Comparison of ENCODE assay signal across 21 mouse cellular contexts in the genomic region with DNA sequence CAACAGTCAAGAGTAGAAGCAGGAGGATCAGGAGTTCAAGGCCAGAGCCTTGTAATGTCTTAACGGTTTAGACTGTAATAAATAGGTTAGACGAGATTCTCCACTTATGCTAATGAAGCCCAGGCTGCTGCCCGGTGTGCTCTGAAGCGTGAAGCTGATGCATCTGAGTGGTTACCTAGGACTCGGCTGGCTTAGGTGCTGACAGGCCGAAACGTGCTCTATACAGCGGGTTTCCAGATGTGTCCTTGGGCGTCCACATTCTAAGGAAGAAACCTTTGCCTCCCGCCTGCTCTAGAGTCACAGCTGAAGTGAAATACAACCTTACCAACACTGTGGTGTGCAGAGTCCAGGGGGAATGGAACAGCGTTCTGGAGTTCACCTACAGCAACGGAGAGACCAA. TPM values are rescaled to one million over a fixed set of nuclear protein-coding genes. Genes with fewer than 3 reads are reported as not detected.
DNase-seq lines count a peak whose midpoint lies in the region; ATAC-seq and TF ChIP-seq lines count a peak whose summit lies in the region.
"Had no signal": no experiment of that assay in that cellular context is flagged by ENCODE, and none has a peak within 500 bp of the region (broad histone marks: within the 10 kb centered on the region; RNA-seq: fewer than 3 reads in every experiment).

No protein-coding gene starts in this region.

- TF ChIP-seq CTCF in hindbrain, postnatal 0 days (IDR thresholded peaks at IDR 0.05; ENCODE audit: low read depth), result no peak

- no peak overlapping the region for H3K9ac ChIP-seq in hindbrain, postnatal 0 days (replicated peaks; ENCODE audit: low read length)
- H3K9ac ChIP-seq in kidney, embryonic 15.5 days, result no peak overlapping the region
- H3K9ac ChIP-seq: heart, embryonic 12.5 days; hindbrain, embryonic 14.5 days; intestine, embryonic 15.5 days; limb, embryonic 12.5 days; liver, embryonic 13.5 days; lung, embryonic 14.5 days had no signal

- peaks cover 18% of the 10 kb centered on the region; the same call in 1 of the 2 replicates for H3K36me3 ChIP-seq in hindbrain, postnatal 0 days (ENCODE audit: insufficient read depth, low read length)
- peaks cover 91% of the 10 kb centered on the region for H3K36me3 ChIP-seq in hindbrain, embryonic 10.5 days
- H3K36me3 ChIP-seq in kidney, embryonic 15.5 days, result peaks cover 69% of the 10 kb centered on the region

- H3K4me3 ChIP-seq in hindbrain, postnatal 0 days (ENCODE audit: low read length), result no peak overlapping the region
- no peak overlapping the region for H3K4me3 ChIP-seq in hindbrain, embryonic 10.5 days
- no peak overlapping the region for H3K4me3 ChIP-seq in kidney, embryonic 15.5 days (replicated peaks)
- H3K4me3 ChIP-seq: heart, embryonic 12.5 days; intestine, embryonic 15.5 days; limb, embryonic 12.5 days; liver, embryonic 13.5 days had no signal

- no peak overlapping the region for H3K4me2 ChIP-seq in hindbrain, postnatal 0 days (ENCODE audit: low read depth, low read length)
- H3K4me2 ChIP-seq in kidney, embryonic 15.5 days, result no peak overlapping the region
- H3K4me2 ChIP-seq: heart, embryonic 12.5 days; hindbrain, embryonic 14.5 days; intestine, embryonic 15.5 days; limb, embryonic 12.5 days; liver, embryonic 13.5 days; lung, embryonic 14.5 days had no signal

- intact Hi-C loops in left cerebral cortex, postnatal 4 days (cut with DNase I), result no loop called here

- DNase-seq in hindbrain, postnatal 0 days (ENCODE audit: low spot score), result no peak
- DNase-seq in hindbrain, embryonic 10.5 days (ENCODE audit: low spot score), result no peak
- DNase-seq in kidney, adult 11 months, result peak; percentile 37
- peak; percentile 31 to 60 for DNase-seq in kidney, postnatal 4 days
- DNase-seq in left cerebral cortex, postnatal 4 days, result no peak
- DNase-seq in gastrocnemius, adult 18-20 months (ENCODE audit: low spot score), result no peak
- DNase-seq: cerebellum, adult 2 months; liver, embryonic 13.5 days; lung, embryonic 14.5 days; lung, postnatal 36 days; right cerebral cortex, postnatal 14 days; spleen, adult 18-20 months; thymus, postnatal 14 days had no signal

- ATAC-seq in hindbrain, postnatal 0 days, result peak; percentile 29; the same call in 1 of the 2 replicates
- ATAC-seq in kidney, embryonic 15.5 days (replicated peaks; ENCODE audit: low FRiP score), result peak; percentile 82
- ATAC-seq in frontal cortex, adult (ENCODE audit: low TSS enrichment), result no peak
- ATAC-seq: forebrain, embryonic 14.5 days; intestine, embryonic 15.5 days had no signal

- H3K4me1 ChIP-seq in hindbrain, postnatal 0 days (ENCODE audit: insufficient read depth, low read length), result no peaks in the 10 kb centered on the region
- no peaks in the 10 kb centered on the region; the same call in 1 of the 2 replicates for H3K4me1 ChIP-seq in hindbrain, embryonic 10.5 days (replicated peaks)
- peaks cover 15% of the 10 kb centered on the region for H3K4me1 ChIP-seq in kidney, embryonic 15.5 days
- H3K4me1 ChIP-seq: heart, embryonic 12.5 days; intestine, embryonic 15.5 days; liver, embryonic 13.5 days had no signal

- no peak overlapping the region; the same call in 1 of the 2 replicates for H3K27ac ChIP-seq in hindbrain, postnatal 0 days
- no peak overlapping the region for H3K27ac ChIP-seq in hindbrain, embryonic 10.5 days
- peak overlapping the region; percentile 41; the same call in 1 of the 2 replicates for H3K27ac ChIP-seq in kidney, embryonic 15.5 days
- H3K27ac ChIP-seq: hindbrain, embryonic 14.5 days; intestine, embryonic 15.5 days; limb, embryonic 12.5 days; liver, embryonic 13.5 days had no signal

- H3K9me3 ChIP-seq in hindbrain, postnatal 0 days (ENCODE audit: low read length), result no peaks in the 10 kb centered on the region
- H3K9me3 ChIP-seq in hindbrain, embryonic 10.5 days, result no peaks in the 10 kb centered on the region
- no peaks in the 10 kb centered on the region for H3K9me3 ChIP-seq in kidney, embryonic 15.5 days (replicated peaks)
- H3K9me3 ChIP-seq: heart, embryonic 12.5 days; intestine, embryonic 15.5 days; limb, embryonic 12.5 days; liver, embryonic 13.5 days had no signal

- no peaks in the 10 kb centered on the region for H3K27me3 ChIP-seq in hindbrain, postnatal 0 days (ENCODE audit: insufficient read depth, low read length)
- no peaks in the 10 kb centered on the region for H3K27me3 ChIP-seq in hindbrain, embryonic 10.5 days (ENCODE audit: insufficient read depth, poor library complexity, severe bottlenecking)
- no peaks in the 10 kb centered on the region for H3K27me3 ChIP-seq in kidney, embryonic 15.5 days
- H3K27me3 ChIP-seq: CH12.LX; heart, embryonic 12.5 days; intestine, embryonic 15.5 days; limb, embryonic 12.5 days; liver, embryonic 13.5 days had no signal

- WGBS in hindbrain, postnatal 0 days, result 75% methylated on average over 12 of the region's 12 CpGs
- WGBS in hindbrain, embryonic 10.5 days, result 84% methylated on average over 12 of the region's 12 CpGs
- WGBS in kidney, embryonic 15.5 days, result 55% methylated on average over 12 of the region's 12 CpGs

RNA-seq across cellular contexts. Expression of gene Snx4, which starts 17.1 kb away (rescaled TPM):
- 46.4 and 52.8 TPM in 2 replicates for total RNA-seq in hindbrain, postnatal 0 days (2014; rRNA removed)
- polyA plus RNA-seq in hindbrain, postnatal 0 days (2015; fragmentation: Nextera tagmentation; extraction: Ambion mirVana), result 99.4 and 103 TPM in 2 replicates
- polyA plus RNA-seq in hindbrain, embryonic 10.5 days (2016; fragmentation: Nextera tagmentation; extraction: Ambion mirVana), result 58.2 and 69.5 TPM in 2 replicates
- 82.0 and 82.8 TPM in 2 replicates for polyA plus RNA-seq in kidney, embryonic 15.5 days (2015; fragmentation: Nextera tagmentation; extraction: Ambion mirVana)
- total RNA-seq in left cerebral cortex, postnatal 4 days (2021), result 10 to 100 TPM; 62.4 to 68.3 TPM
- total RNA-seq in gastrocnemius, adult 18-20 months (2021), result 10 to 100 TPM; 11.5 to 14.8 TPM

RNA-seq across cellular contexts. Expression of gene Osbpl11, which starts 49.3 kb away (rescaled TPM):
- total RNA-seq in hindbrain, postnatal 0 days (2014; rRNA removed), result 23.6 and 25.0 TPM in 2 replicates
- 10.8 and 10.9 TPM in 2 replicates for polyA plus RNA-seq in hindbrain, postnatal 0 days (2015; fragmentation: Nextera tagmentation; extraction: Ambion mirVana)
- polyA plus RNA-seq in hindbrain, embryonic 10.5 days (2016; fragmentation: Nextera tagmentation; extraction: Ambion mirVana), result 23.2 and 24.0 TPM in 2 replicates
- polyA plus RNA-seq in kidney, embryonic 15.5 days (2015; fragmentation: Nextera tagmentation; extraction: Ambion mirVana), result 17.2 and 18.9 TPM in 2 replicates
- 10 to 100 TPM; 26.8 to 27.4 TPM for total RNA-seq in left cerebral cortex, postnatal 4 days (2021)
- total RNA-seq in gastrocnemius, adult 18-20 months (2021), result 10 to 100 TPM; 14.0 to 14.9 TPM

Comparison
In these comparisons a context has a peak if more than half of its experiments do, and no peak if none do; other contexts are left out.
1. DNase-seq: peak in kidney, adult 11 months (single experiment) and kidney, postnatal 4 days (2 of 2); none in hindbrain, postnatal 0 days (single experiment), hindbrain, embryonic 10.5 days (single experiment), left cerebral cortex, postnatal 4 days (single experiment) and gastrocnemius, adult 18-20 months (single experiment).